Mouse (Mus musculus): ENCODE measurements around the gene Fstl1.

Gene Fstl1

DNA sequence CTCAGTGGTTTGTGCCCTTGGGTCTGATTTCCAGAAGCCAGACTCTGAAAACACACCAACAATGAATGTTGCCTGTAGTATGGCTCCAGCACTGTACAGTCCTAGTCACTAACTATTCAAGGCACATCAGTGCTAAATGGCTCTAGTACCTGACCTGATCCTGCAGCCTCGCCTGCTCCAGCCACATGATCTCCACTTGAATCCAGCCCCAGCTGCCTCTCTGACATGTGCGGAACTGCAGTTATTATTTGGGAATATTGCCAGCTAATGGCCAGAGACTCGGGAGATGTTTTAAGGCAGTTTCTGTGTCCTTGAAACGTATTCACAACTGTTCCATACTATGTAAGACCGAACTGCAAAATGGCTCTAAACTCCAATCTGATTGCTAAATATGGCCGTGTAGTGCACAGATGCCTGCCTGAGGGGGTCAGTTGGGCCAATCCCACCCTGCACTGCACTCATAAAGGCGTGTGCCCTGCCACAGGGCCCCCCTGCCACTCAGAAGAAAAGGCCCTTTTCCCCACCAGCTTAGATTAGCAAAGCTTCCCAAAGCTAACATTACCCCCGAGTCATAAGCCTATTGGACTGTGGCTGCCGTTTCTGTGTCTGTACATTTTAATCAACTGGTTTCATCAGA, 11.0 kb downstream of the Fstl1 start:
- DNase-seq (ENCODE audit: low read depth, low spot score) = no peak

DNA sequence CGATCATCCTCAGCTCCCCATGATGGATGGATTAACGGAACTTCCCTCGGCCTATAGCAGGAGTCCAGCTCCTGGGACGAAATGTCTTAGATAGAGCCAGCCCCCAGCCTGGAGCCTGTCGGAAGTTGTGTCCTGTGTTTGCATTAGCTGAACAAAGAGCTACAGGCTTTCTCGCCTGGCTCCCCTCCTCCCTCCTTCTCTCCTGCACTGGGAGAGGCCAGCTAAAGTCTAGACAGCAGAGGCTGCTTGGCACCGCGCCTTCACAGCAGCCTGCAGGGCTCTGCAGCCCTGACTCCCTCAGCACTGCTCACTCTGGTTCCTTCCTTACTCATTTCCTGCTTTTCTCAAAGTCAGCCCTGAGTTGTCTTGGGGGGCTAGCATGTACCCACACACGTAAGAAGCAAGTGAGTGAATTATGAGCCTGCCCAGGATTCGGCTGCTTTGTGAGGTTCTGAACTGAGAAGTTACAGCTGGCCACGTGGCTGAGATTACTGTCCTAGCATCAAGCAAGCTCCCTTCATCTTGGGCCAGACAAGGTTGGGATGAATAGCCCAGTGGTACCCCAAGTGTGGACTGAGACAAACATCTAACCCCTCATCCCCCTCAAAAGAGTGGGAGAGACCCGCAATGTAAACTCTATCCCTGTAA, 11.8 kb downstream of the Fstl1 start:
- DNase-seq (ENCODE audit: low read depth, low spot score) = no peak

DNA sequence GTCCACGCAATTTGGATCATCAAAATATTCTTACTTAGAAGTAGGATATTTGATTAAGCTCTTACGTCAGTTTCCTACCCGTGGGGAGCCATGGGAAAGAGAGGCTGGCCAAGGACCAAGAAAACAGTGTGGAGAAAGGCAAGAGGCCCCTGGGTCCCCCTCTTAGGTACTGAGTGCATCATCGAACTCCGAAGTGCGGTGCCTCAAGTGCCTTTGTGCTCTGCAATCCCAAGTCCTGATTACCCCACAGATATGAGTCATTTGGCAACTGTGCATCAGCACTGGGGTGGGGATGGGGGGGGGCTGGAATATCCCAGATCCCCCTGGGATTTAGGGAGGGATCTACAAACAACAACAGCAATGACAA, 12.3 kb downstream of the Fstl1 start:
- no peak for DNase-seq (ENCODE audit: low read depth, low spot score)

DNA sequence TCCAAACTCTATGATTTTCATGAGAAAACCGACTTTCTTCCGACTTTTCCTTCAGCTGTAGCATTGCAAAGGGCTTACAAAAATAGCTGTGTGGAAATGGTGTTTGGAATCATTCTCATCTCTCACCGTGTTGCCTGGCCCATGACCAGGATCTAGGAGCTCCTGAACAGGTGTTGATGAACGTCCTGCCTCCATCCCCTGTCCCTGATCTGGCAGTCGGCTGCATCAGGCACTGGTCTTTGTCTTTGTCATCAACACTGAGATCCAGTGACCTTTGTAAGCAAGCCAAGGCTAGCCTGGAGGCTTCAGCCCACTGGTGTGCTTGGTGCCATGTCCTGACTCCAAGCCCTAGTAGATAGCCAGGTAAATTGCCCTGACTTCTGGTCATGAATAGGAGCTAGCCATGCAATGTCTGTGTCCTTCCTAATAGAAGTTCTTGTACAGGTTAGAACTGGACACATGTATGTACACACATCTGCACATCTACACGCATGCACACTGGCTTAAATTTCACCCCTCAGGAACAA, 12.8 kb downstream of the Fstl1 start:
- DNase-seq (ENCODE audit: low read depth, low spot score) = no peak

DNA sequence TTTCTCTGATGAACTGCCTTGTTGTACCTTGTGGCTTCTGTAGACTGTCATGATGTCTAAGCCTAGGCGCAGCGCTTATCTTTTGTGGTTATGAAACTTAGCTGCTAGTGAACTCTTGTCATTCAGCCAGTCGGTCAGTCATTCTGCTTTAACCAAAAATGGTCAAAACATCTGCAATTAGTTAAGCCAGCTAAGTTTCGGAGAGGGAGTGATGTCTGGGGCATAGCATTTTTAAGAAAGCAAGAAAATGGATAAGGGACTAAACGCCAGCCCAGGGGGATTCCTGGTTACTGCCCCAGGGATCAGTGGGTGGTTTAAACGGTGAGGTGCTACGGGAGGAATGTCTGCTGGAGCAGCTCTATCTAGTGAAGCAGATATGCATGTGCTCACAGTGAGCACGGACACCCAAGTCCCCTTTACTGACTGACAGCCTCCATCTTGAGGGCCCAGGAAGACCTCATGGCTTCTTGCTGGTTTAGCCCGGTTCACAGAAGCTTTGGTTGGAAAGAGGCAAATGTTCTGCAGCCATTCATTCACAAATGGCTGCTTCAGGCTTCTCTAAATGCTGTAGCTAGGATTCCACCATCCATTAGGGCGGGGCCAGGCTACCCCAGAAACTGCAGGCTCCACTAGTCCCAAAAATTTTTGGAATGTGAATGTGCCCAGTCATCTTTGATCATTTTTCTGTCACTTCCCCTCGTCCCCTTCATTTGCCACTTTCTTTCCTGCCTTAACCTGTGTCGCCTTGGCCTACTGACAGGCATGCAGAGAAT, 13.5 kb downstream of the Fstl1 start:
- DNase-seq (ENCODE audit: low read depth, low spot score) = no peak

DNA sequence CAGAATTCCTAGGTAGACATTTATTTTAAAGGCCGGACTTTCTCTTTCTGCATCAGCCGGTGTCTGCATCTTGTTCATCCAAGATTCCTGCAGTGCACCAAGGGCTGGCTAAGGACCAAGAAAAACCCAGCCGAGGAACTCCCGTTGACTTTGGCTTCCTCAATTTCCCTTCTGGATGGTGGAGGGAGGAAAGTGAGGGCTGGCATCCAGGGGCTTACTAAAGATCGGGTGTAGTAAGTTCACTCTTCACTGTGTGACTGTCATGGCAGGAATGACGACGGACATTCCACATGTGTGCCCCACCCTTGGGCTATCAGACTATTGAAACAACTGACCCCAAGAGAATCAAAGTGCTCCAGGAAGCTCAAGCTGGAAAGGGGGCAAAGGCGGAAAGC, 14.1 kb downstream of the Fstl1 start:
- DNase-seq (ENCODE audit: low read depth, low spot score) = no peak

DNA sequence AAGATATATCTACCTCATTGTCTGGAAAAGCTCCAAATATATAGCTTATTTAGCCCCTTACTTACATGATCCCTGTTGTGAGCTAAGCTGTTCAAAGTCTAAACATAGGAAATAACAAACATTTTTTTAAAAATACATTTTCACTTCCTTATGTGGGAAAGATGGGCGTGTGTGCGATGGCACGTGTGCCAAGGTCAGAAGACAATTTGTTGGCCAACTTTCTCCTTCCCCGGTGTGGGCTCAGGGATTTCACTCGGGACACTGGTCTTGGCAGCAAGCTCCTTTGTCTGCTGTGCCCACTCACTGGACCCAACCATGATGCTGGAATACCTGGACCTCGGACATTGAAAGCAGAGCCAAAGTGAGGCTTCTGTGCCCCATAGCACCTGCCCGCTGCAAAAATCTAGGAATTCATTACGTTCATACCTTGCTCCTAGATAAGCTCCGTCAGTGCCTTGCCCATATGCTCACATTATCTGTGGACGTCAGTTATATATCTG, 19.0 kb downstream of the Fstl1 start:
- DNase-seq (ENCODE audit: low read depth, low spot score) = no peak

DNA sequence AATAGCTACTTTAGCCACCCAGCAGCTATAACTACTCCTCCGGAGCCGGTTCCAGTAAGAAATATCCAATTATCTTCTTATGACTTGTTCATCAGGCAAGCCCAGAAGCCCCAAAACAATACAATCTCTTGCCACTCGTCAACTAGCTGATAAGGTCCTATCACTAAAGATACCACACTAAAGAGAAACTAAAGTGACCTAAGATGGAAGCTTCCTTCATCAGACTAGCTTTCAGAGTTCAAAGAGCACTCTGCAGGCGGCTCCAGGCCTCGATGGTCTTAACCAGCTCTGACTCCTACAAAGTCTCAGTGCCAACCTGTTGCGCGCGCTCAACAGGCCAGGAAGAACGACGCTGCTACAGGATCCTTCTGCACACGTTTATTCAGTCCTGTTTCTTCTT, 19.6 kb downstream of the Fstl1 start:
- no peak for DNase-seq (ENCODE audit: low read depth, low spot score)

DNA sequence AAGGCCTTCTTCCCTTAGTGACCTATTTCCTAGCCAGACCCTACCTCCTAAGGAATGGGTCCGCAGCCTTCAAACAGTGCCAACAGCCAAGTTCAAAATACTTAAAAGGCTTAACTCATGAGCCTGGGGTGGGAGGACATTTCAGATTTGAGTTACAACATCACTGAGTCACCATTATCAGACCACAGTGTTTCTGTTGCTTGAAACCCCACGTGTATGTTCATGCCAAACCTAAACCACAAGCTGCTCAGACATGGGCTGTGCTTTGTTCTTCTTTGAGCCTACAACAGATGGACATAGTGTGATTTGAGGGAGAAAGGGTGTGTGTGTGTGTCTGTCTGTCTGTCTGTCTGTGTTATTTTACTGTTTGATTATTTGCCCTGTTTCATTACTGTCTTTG, 24.4 kb downstream of the Fstl1 start:
- no peak for DNase-seq (ENCODE audit: low read depth, low spot score)

DNA sequence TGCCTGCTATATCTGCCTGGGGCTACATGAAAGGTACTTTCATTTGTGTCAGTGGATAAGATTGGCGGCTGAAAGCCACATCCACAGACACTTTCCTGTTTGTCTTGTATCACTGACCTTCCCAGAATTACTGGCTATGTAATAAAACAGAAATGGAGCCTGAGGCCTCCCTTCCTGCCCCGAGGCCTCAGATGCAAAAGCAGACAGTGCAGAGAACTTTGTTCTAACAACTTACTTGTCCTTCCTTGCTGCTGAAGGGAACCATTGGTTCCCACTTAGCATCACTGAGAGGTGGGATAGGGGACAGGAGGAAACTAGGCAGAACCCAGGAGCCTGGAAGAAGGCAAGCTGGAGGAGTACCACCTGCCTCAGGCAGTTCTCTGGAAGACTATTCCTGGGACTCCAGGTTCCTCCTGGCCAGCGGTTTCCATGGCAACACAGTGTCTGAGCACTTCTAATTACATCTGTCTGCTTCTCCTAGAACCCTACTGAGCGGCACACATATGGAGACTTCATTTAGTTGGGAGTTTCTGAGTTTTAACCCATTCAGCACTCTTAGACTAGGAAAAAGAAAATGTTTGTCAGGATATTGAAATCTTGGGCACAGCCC, 26.1 kb downstream of the Fstl1 start:
- no peak for DNase-seq (ENCODE audit: low read depth, low spot score)

DNA sequence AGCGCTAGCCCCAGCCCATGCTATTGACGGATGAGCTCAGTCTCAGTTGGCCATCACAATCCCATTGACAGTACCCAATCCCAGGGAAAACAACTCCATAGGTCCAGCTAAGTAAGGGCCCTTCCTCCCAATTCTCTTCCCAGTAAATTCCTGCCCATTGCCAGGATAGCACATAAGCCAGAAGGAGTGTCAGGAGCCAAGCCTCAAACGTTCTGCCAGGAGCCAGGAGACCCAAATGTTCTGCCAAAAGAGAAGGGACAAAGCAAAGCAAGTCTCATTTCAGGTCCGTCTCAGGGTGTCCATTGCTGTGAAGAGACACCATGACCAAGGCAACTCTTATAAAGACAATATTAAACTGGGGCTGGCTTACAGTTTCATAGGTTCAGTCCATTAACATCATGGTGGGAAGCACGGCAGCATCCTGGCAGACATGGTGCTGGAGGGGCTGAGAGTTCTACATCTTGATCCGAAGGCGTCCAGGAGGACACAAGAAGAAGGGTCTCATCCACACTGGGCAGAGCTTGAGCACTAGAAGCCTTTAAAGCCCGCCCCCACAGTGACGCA, 26.8 kb downstream of the Fstl1 start:
- no peak for DNase-seq (ENCODE audit: low read depth, low spot score)

DNA sequence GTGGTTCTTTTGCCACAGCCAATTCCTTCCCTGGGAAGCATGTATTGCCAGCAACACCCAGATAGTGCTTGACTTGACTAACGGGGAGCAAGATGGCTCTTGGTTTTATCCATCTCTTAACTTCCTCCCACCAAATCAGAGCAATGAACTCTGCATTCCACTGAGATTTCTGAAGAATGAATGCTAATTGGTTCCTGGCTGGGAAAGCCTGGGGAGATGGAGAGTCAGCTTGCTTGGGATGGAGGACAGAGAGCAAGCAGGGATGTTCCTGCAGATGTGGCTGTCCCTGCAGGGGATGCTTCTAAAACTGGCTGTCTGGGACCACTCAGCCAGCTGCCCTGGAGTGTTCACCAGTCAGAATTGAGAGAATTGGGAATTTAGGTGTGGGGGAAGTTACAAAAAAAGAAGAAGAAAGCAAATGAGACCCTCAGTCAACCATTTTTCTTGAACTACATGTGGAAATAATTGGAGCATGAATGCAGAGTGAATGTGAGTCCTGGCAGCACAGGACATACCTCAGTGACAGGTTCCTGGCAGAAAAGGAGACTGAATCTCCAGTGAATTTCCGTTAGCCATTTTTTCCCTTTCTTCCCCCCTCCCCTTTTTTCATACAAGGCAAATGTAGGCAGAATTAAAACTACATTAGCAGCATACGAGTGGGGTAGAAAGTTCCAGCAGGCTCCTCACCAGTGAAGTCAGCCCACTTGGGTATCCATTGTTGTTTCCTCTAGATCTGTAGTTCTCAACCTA, 29.2 kb downstream of the Fstl1 start:
- DNase-seq (ENCODE audit: low read depth, low spot score) = no peak

DNA sequence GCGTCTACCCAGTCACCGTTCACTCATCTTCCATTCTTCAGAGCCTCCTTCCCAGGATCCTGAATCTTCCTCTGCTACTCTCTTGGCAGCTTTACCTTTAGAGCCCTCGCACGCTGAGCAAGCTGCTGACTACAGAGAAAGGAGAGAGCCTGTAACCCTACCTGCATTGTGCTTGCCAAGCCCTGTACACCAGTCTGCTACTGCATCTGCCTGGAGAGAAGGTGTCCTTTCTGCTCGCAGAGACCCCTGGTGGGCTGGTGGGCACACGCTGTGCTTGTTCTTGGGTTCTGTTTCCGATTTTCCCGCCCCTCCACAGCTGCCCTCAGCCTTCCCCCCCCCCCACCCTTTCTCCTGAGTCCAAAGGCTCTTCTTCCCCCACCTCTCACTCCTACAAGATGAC, 30.6 kb downstream of the Fstl1 start:
- no peak for DNase-seq (ENCODE audit: low read depth, low spot score)

DNA sequence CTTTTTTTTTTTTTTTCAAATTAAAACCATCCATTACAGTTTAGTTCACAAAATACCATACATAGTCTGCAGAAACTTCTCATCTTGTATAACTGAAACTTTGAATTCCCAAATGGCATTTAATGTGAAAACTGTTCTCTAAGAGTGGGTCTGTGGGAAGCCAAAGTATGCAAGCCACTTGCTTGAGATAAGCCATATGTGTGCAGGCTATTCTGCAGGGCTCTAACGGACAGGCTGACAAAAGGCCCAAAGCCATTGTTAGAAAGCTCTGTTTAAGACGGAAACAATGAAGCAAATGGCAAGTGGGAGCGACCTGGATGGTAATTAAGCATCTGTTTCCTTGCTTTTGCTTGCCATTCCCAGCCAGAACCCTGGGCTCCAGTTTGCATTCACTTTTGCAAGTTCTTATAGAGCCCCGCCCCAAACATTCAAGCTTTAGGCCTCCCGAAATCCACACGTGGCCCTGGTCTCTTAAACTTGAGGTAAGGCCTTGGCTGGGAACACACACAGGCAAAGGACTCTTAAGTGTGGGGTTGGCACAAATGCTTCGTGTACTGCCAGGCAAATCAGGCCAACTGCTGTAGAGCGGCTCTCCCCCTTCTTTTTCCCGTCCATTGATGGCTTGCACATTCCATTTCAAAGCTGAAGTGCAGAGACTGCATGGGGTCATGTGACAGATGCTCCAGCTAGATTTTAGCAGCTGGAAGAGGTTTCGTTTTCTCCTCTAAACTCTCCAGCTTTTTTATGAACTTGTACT, 32.4 kb downstream of the Fstl1 start:
- no peak for DNase-seq (ENCODE audit: low read depth, low spot score)

DNA sequence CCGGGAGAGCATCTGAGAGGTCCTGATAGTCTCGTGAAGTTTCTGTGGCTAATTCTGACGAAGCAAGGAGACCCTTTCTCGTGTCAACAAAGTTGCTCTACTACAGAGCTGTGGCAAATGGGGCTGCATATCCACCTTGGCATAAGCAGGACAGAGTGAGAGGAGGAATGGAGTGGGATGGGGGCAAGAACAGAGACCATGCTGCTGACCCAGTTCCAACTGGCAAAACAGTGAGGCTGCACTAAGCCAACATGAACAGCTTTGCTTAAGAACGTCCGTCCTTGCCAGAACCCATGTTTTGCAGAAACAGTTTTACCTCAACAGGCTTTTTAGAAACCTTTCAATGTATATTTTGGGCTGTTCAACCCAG, 32.9 kb downstream of the Fstl1 start:
- DNase-seq (ENCODE audit: low read depth, low spot score) = no peak

DNA sequence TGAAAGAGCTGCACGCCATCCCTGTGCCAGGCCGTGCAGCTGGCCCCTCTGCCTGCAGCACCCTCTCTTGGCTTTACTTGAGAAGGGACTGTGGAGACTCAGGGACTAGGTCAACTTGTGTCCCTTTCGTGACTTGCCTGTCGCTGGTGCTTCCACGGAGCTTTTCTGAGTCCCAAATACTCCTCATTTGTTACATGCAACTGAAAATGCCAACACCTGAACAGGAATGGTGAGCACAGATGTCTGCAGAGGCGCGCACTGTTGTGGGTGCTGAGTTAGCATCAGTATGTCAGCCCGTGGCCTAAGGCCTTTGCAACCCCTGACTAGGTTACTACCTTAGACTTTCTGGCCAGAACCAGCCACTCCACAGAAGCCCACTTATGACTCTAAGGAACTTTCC, 35.2 kb downstream of the Fstl1 start:
- DNase-seq (ENCODE audit: low read depth, low spot score) = no peak

DNA sequence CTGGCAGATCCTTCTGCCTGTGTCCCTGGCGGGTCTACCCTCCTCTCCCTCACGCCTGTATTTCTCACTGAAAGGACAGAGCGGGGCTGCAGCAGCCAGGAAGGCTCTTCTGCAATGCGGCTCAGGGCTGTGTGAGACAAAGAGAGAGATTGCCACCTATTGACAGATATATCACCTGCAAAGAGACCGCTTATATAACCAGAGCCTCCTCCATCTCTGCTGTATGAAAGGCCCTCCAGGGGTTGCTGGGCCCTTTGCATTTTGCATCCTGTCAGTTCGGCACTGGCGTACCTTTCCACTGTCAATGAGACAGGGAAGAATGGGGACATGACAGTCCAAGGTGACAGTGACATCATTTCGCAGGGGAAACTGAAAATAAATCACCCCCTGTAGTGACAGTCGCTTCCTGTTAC, 35.8 kb downstream of the Fstl1 start:
- peak; percentile 36 for DNase-seq (ENCODE audit: low read depth, low spot score)

DNA sequence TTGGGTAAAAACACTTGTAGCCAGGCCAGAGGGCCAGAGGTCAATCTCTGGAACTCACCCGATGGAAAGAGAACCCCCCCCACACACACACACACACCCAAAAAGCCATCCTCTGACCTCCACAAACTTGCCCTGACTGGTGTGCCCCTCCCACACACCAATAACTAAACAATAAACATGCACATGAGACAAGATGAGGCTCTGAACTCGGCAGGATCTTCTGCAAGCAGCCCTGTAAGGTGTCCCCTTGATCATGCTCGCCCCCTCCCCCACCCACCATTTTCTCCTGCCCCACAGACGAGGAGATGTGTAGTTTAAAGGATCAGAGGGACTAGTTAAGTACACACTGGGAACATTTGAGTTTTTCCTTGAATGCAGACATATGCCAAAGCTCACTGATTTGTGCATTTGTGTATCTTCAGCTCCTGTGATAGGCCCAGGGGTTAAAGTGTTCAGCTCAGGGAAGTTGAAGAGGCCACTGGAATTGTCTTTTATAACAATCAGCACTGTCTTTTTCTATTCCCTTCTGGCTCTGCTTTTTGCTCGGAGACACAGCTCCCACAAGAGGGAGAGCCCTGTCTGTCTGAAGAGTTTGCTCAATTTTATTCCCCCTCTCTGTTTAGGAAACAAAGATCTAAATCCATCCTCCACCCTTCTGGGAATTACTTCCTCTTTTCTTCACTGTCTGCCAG, 37.2 kb downstream of the Fstl1 start:
- DNase-seq (ENCODE audit: low read depth, low spot score) = no peak

DNA sequence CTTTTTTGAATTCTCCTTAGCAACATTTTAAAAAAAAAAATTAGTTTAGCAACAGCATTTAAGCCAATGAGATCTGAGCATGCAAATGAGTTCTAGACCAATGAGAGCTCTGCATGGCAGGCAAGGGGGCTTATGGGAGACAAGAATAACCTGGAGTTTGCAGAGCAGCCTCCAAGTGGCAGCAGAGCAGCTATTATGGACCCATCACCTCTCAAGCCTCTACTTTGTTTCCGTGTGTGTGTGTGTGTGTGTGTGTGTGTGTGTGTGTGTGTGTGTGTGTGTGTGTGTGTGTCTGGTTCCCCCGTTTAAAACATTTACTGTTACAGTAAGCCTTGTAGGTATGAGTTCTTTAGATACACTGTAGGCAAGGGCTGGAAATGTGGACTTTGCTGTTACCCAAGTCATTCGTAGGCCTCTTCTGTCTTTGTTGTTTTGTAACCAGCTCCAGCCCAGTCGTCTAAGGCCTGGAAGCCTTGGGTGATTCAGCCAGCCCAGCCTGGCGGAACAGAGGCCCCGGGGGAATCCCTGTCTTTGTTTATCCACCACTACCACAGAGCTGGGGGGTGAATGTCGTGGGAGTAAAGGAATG, 37.8 kb downstream of the Fstl1 start:
- DNase-seq (ENCODE audit: low read depth, low spot score) = peak; percentile 54

DNA sequence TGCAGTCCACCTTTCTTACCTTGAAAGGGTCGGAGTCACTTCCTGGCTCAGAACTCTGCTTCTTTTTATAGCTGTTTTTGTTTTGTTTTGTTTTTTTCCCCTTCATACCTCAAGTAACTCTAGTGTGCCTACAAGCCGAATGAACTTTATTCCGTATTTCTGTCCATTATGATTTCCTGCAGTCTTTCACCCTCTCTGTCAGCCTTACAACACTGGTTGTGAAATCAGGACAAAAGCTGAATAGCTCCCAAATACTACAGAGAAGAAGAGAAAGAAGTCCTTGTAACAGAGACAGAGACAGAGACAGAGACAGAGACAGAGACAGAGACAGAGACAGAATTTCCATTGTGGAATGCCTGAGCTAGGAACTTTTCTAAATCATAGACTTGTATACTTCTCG, 41.3 kb downstream of the Fstl1 start:
- DNase-seq (ENCODE audit: low read depth, low spot score) = no peak
